Mouse (Mus musculus): ENCODE results near the gene Traf3. TPM values are rescaled to one million over a fixed set of nuclear protein-coding genes. Genes with fewer than 3 reads are reported as not detected.
A peak's percentile ranks its signal among the peaks of the same experiment; 100 is the strongest.

The Traf3 gene
- total RNA-seq, 1 experiment: 12.4 TPM

GRCm38 (mm10) chr12:111237611-111238188 lies 71.5 kb downstream of the Traf3 start:
- peaks cover 3% of the 10 kb centered on the region; the same call in 1 of the 2 replicates for H3K36me3 ChIP-seq (ENCODE audit: control insufficient read depth, insufficient read depth, low read length, poor library complexity, severe bottlenecking)
- TF ChIP-seq ZNF384 (IDR thresholded peaks at IDR 0.05; ENCODE audit: low read depth, low read length) (no peak), HCFC1 (IDR thresholded peaks at IDR 0.05; ENCODE audit: borderline replicate concordance, insufficient read depth, low read length) (no peak), MAFK (IDR thresholded peaks at IDR 0.05; ENCODE audit: insufficient read depth, low read depth, low read length) (no peak), CHD2 (IDR thresholded peaks at IDR 0.05; ENCODE audit: low read depth, low read length) (no peak), ZC3H11A (IDR thresholded peaks at IDR 0.05; ENCODE audit: borderline replicate concordance, low read depth, low read length) (no peak)
- in situ Hi-C loops (cut with MboI; ENCODE audit: low sequenced_read_pairs in 2 of 2, unreplicated experiment in 2 of 2): no loop called here
- H3K4me1 ChIP-seq (ENCODE audit: control insufficient read depth in 2 of 2, insufficient read depth in 2 of 2, low read length in 2 of 2, poor library complexity in 1 of 2): peaks cover 5 to 15% of the 10 kb centered on the region in 2 experiments
- H3K4me3 ChIP-seq (ENCODE audit: insufficient read depth in 1 of 2, low read depth in 1 of 2, low read length in 2 of 2, poor library complexity in 1 of 2, severe bottlenecking in 1 of 2): peak overlapping the region in 1 of 2 experiments; percentile 9; a peak in 2 of 4 replicates
- H3K9me3 ChIP-seq (ENCODE audit: control insufficient read depth, insufficient read depth, low read depth, low read length): no peaks in the 10 kb centered on the region
- H3K27ac ChIP-seq (ENCODE audit: insufficient read depth, low read depth, low read length, poor library complexity, severe bottlenecking): no peak overlapping the region
- peak overlapping the region; percentile 12; the same call in 1 of the 2 replicates for H3K9ac ChIP-seq (ENCODE audit: insufficient read depth, low read depth, low read length, poor library complexity, severe bottlenecking)
- no peak for DNase-seq (ENCODE audit: low read depth, low spot score)

GRCm38 (mm10) chr12:111238345-111238744 lies 72.2 kb downstream of the Traf3 start:
- Histone ChIP-seq H3K27ac (ENCODE audit: insufficient read depth, low read depth, low read length, poor library complexity, severe bottlenecking) (no peak overlapping the region), H3K4me3 (ENCODE audit: insufficient read depth in 1 of 2, low read depth in 1 of 2, low read length in 2 of 2, poor library complexity in 1 of 2, severe bottlenecking in 1 of 2) (no peak overlapping the region), H3K9me3 (ENCODE audit: control insufficient read depth, insufficient read depth, low read depth, low read length) (no peaks in the 10 kb centered on the region), H3K36me3 (ENCODE audit: control insufficient read depth, insufficient read depth, low read length, poor library complexity, severe bottlenecking) (peaks cover 6% of the 10 kb centered on the region; the same call in 1 of the 2 replicates), H3K9ac (ENCODE audit: insufficient read depth, low read depth, low read length, poor library complexity, severe bottlenecking) (no peak overlapping the region), H3K4me1 (ENCODE audit: control insufficient read depth in 2 of 2, insufficient read depth in 2 of 2, low read length in 2 of 2, poor library complexity in 1 of 2) (peaks cover 5 to 15% of the 10 kb centered on the region in 2 experiments)
- TF ChIP-seq ZC3H11A (IDR thresholded peaks at IDR 0.05; ENCODE audit: borderline replicate concordance, low read depth, low read length) (no peak), ZNF384 (IDR thresholded peaks at IDR 0.05; ENCODE audit: low read depth, low read length) (no peak), CHD2 (IDR thresholded peaks at IDR 0.05; ENCODE audit: low read depth, low read length) (no peak), HCFC1 (IDR thresholded peaks at IDR 0.05; ENCODE audit: borderline replicate concordance, insufficient read depth, low read length) (no peak), MAFK (IDR thresholded peaks at IDR 0.05; ENCODE audit: insufficient read depth, low read depth, low read length) (no peak)
- no peak for DNase-seq (ENCODE audit: low read depth, low spot score)
- in situ Hi-C loops (cut with MboI; ENCODE audit: low sequenced_read_pairs in 2 of 2, unreplicated experiment in 2 of 2): no loop called here

GRCm38 (mm10) chr12:111238778-111239177 lies 72.6 kb downstream of the Traf3 start:
- no peak for DNase-seq (ENCODE audit: low read depth, low spot score)
- H3K9ac ChIP-seq (ENCODE audit: insufficient read depth, low read depth, low read length, poor library complexity, severe bottlenecking): no peak overlapping the region
- in situ Hi-C loops (cut with MboI; ENCODE audit: low sequenced_read_pairs in 2 of 2, unreplicated experiment in 2 of 2): no loop called here
- no peaks in the 10 kb centered on the region for H3K9me3 ChIP-seq (ENCODE audit: control insufficient read depth, insufficient read depth, low read depth, low read length)
- H3K27ac ChIP-seq (ENCODE audit: insufficient read depth, low read depth, low read length, poor library complexity, severe bottlenecking): no peak overlapping the region
- H3K4me1 ChIP-seq (ENCODE audit: control insufficient read depth in 2 of 2, insufficient read depth in 2 of 2, low read length in 2 of 2, poor library complexity in 1 of 2): peaks cover 5 to 15% of the 10 kb centered on the region in 2 experiments
- peaks cover 7% of the 10 kb centered on the region; the same call in 1 of the 2 replicates for H3K36me3 ChIP-seq (ENCODE audit: control insufficient read depth, insufficient read depth, low read length, poor library complexity, severe bottlenecking)
- TF ChIP-seq ZC3H11A (IDR thresholded peaks at IDR 0.05; ENCODE audit: borderline replicate concordance, low read depth, low read length) (no peak), MAFK (IDR thresholded peaks at IDR 0.05; ENCODE audit: insufficient read depth, low read depth, low read length) (no peak), HCFC1 (IDR thresholded peaks at IDR 0.05; ENCODE audit: borderline replicate concordance, insufficient read depth, low read length) (no peak)
- no peak overlapping the region for H3K4me3 ChIP-seq (ENCODE audit: insufficient read depth in 1 of 2, low read depth in 1 of 2, low read length in 2 of 2, poor library complexity in 1 of 2, severe bottlenecking in 1 of 2)

DNA sequence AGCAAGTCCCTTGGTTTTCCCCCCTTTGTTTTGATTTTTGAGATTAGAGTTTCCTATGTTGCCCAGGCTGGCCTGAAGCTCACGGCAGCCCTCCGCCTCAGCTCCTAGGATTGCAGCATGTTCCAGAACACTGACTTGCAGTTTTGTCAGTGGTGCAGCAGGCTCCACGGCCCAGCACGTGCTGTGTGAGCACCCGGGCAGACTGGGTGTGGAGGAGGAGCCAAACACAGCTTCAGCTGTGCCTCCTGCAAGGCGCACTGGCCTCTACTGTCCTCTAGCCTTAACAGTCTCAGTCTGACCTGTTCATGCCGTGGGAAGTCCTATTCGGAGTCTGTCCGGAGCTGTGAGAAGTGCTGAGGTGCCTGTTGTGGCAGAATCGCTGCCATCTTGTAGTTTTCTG lies 73.8 kb downstream of the Traf3 start:
- Histone ChIP-seq H3K9ac (ENCODE audit: insufficient read depth, low read depth, low read length, poor library complexity, severe bottlenecking) (no peak overlapping the region), H3K9me3 (ENCODE audit: control insufficient read depth, insufficient read depth, low read depth, low read length) (no peaks in the 10 kb centered on the region), H3K27ac (ENCODE audit: insufficient read depth, low read depth, low read length, poor library complexity, severe bottlenecking) (no peak overlapping the region), H3K36me3 (ENCODE audit: control insufficient read depth, insufficient read depth, low read length, poor library complexity, severe bottlenecking) (peaks cover 9% of the 10 kb centered on the region; the same call in 1 of the 2 replicates), H3K4me3 (ENCODE audit: insufficient read depth in 1 of 2, low read depth in 1 of 2, low read length in 2 of 2, poor library complexity in 1 of 2, severe bottlenecking in 1 of 2) (no peak overlapping the region), H3K4me1 (ENCODE audit: control insufficient read depth in 2 of 2, insufficient read depth in 2 of 2, low read length in 2 of 2, poor library complexity in 1 of 2) (peaks cover 0 to 8% of the 10 kb centered on the region in 2 experiments; a peak in 2 of 4 replicates)
- no peak for DNase-seq (ENCODE audit: low read depth, low spot score)
- TF ChIP-seq ZNF384 (IDR thresholded peaks at IDR 0.05; ENCODE audit: low read depth, low read length) (no peak), CHD2 (IDR thresholded peaks at IDR 0.05; ENCODE audit: low read depth, low read length) (no peak), HCFC1 (IDR thresholded peaks at IDR 0.05; ENCODE audit: borderline replicate concordance, insufficient read depth, low read length) (no peak), ZC3H11A (IDR thresholded peaks at IDR 0.05; ENCODE audit: borderline replicate concordance, low read depth, low read length) (no peak), MAFK (IDR thresholded peaks at IDR 0.05; ENCODE audit: insufficient read depth, low read depth, low read length) (no peak)
- in situ Hi-C loops (cut with MboI; ENCODE audit: low sequenced_read_pairs in 2 of 2, unreplicated experiment in 2 of 2): no loop called here

Measured in ES-E14 (cell line).